Mouse (Mus musculus): ENCODE results near the gene Rnf212. TPM values are rescaled to one million over a fixed set of nuclear protein-coding genes. Genes with fewer than 3 reads are reported as not detected.

The Rnf212 gene
- polyA plus RNA-seq, 2 experiments: 3.3 to 4.6 TPM

GRCm38 (mm10) chr5:108726557-108727248, 48.1 kb downstream of the Rnf212 start:
- Histone ChIP-seq H3K27ac (no peak overlapping the region), H3K4me3 (ENCODE audit: insufficient read depth in 1 of 2, low read depth in 2 of 2, low read length in 2 of 2) (no peak overlapping the region), H3K4me2 (ENCODE audit: low read depth) (no peak overlapping the region), H3K9me3 (ENCODE audit: control insufficient read depth, low read length) (no peaks in the 10 kb centered on the region), H3K4me1 (replicated peaks; ENCODE audit: control insufficient read depth in 2 of 2, insufficient read depth in 2 of 2, low read length in 1 of 2) (no peaks in the 10 kb centered on the region), H3K27me3 (ENCODE audit: control insufficient read depth, insufficient read depth, low read length) (no peaks in the 10 kb centered on the region), H3K9ac (replicated peaks) (no peak overlapping the region), H3K36me3 (replicated peaks; ENCODE audit: control insufficient read depth, insufficient read depth, low read depth) (no peaks in the 10 kb centered on the region)
- ATAC-seq (ENCODE audit: insufficient read depth) (peak; percentile 60), DNase-seq (ENCODE audit: low read depth in 3 of 3, low spot score in 3 of 3) (peak in 1 of 3 experiments; percentile 17)
- 23% methylated on average over 5 of the region's 5 CpGs for WGBS (ENCODE audit: insufficient replicate concordance)
- TF ChIP-seq EP300 (IDR thresholded peaks at IDR 0.05; ENCODE audit: low read depth): no peak
- TF ChIP-seq CTCF (IDR thresholded peaks at IDR 0.05; ENCODE audit: low read depth): peak; percentile 92

DNA sequence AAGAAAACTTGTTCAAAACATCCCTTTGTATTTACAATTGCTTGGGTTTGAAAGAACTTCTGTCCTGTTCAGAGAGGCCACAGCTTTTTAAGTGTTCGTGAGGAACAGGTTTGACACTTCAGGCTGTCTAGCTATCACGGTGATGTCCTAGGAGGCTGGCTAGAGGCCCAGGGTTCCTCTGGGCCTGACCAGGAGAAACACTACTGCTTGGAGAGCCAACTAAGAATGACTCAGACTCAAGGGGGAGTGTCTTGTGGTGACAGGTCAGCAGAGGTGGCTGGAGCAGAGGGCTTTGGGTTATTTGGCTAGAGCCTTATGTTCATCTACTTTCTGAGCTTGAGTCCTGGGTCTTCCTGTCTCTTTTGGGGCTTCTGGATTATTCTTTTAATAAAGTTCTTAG, 50.8 kb downstream of the Rnf212 start:
- no peak for ATAC-seq (ENCODE audit: insufficient read depth)
- Histone ChIP-seq H3K9ac (replicated peaks) (no peak overlapping the region), H3K4me2 (ENCODE audit: low read depth) (no peak overlapping the region), H3K4me3 (ENCODE audit: insufficient read depth in 1 of 2, low read depth in 2 of 2, low read length in 2 of 2) (no peak overlapping the region), H3K4me1 (replicated peaks; ENCODE audit: control insufficient read depth in 2 of 2, insufficient read depth in 2 of 2, low read length in 1 of 2) (no peaks in the 10 kb centered on the region; a peak in 2 of 4 replicates), H3K36me3 (replicated peaks; ENCODE audit: control insufficient read depth, insufficient read depth, low read depth) (no peaks in the 10 kb centered on the region), H3K27ac (no peak overlapping the region), H3K9me3 (ENCODE audit: control insufficient read depth, low read length) (no peaks in the 10 kb centered on the region), H3K27me3 (ENCODE audit: control insufficient read depth, insufficient read depth, low read length) (no peaks in the 10 kb centered on the region)
- no peak for DNase-seq (ENCODE audit: low read depth in 3 of 3, low spot score in 3 of 3)
- 57% methylated on average over 2 of the region's 2 CpGs for WGBS (ENCODE audit: insufficient replicate concordance)
- TF ChIP-seq EP300 (IDR thresholded peaks at IDR 0.05; ENCODE audit: low read depth) (no peak), CTCF (IDR thresholded peaks at IDR 0.05; ENCODE audit: low read depth) (no peak)

DNA sequence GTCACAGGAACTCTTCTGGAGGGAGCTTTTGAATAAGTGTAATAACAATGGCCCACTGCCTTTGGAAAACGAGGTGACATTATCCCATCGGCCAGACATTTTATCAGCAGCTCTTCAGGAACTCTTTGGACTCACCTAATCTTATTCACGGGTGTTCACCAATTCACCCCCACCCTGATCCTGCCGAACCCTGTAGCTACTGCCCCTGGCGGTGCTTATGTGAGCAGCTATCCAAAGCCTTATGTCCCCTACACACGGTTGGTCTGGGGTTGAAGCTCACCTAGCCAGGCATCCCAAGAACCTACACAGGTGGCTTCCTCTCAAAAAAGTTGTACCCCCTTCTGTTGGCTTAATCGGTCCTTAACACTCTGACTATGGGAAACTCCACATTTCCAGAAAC, 55.0 kb downstream of the Rnf212 start:
- peak; percentile 29; the same call in 1 of the 2 replicates for ATAC-seq (ENCODE audit: insufficient read depth)
- H3K36me3 ChIP-seq (replicated peaks; ENCODE audit: control insufficient read depth, insufficient read depth, low read depth): no peaks in the 10 kb centered on the region
- TF ChIP-seq CTCF (IDR thresholded peaks at IDR 0.05; ENCODE audit: low read depth) (peak; percentile 46), EP300 (IDR thresholded peaks at IDR 0.05; ENCODE audit: low read depth) (no peak)

DNA sequence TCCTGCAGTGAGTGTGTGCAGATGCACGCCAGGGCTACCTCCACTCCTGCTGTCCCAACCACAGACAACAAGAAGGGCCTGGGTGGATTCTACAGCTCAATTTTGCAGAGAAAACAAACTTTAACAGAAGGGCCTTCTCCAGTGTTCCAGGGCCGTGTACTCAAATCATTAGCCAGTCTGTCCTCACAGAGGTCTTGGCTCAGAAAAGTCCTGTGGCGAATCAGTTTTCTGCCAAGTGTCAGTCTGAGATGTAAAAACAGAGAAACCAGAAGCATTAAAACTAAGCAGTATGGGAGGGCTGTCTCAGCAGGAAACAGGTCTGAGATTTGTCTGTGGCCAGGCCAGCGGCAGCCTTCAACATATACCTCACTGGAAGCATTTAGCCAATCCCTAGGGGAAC, 56.7 kb downstream of the Rnf212 start:
- H3K9ac ChIP-seq (replicated peaks): no peak overlapping the region
- H3K4me1 ChIP-seq (replicated peaks; ENCODE audit: control insufficient read depth in 2 of 2, insufficient read depth in 2 of 2, low read length in 1 of 2): no peaks in the 10 kb centered on the region; a peak in 2 of 4 replicates
- H3K4me3 ChIP-seq (ENCODE audit: insufficient read depth in 1 of 2, low read depth in 2 of 2, low read length in 2 of 2): no peak overlapping the region
- ATAC-seq (ENCODE audit: insufficient read depth) (no peak), DNase-seq (ENCODE audit: low read depth in 3 of 3, low spot score in 3 of 3) (no peak)
- no peak overlapping the region for H3K27ac ChIP-seq
- WGBS (ENCODE audit: insufficient replicate concordance): 60% methylated on average over 4 of the region's 4 CpGs
- no peak for TF ChIP-seq EP300 (IDR thresholded peaks at IDR 0.05; ENCODE audit: low read depth)
- H3K27me3 ChIP-seq (ENCODE audit: control insufficient read depth, insufficient read depth, low read length): no peaks in the 10 kb centered on the region
- H3K4me2 ChIP-seq (ENCODE audit: low read depth): no peak overlapping the region
- H3K9me3 ChIP-seq (ENCODE audit: control insufficient read depth, low read length): no peaks in the 10 kb centered on the region
- H3K36me3 ChIP-seq (replicated peaks; ENCODE audit: control insufficient read depth, insufficient read depth, low read depth): no peaks in the 10 kb centered on the region

More for the DNA sequence above, 55.0 kb downstream of the Rnf212 start:
- Histone ChIP-seq H3K27ac (no peak overlapping the region), H3K27me3 (ENCODE audit: control insufficient read depth, insufficient read depth, low read length) (no peaks in the 10 kb centered on the region), H3K4me1 (replicated peaks; ENCODE audit: control insufficient read depth in 2 of 2, insufficient read depth in 2 of 2, low read length in 1 of 2) (no peaks in the 10 kb centered on the region; a peak in 2 of 4 replicates), H3K4me2 (ENCODE audit: low read depth) (no peak overlapping the region), H3K4me3 (ENCODE audit: insufficient read depth in 1 of 2, low read depth in 2 of 2, low read length in 2 of 2) (no peak overlapping the region), H3K9ac (replicated peaks) (no peak overlapping the region), H3K9me3 (ENCODE audit: control insufficient read depth, low read length) (no peaks in the 10 kb centered on the region)
- no peak for DNase-seq (ENCODE audit: low read depth in 3 of 3, low spot score in 3 of 3)
- 36% methylated on average over 7 of the region's 7 CpGs for WGBS (ENCODE audit: insufficient replicate concordance)

GRCm38 (mm10) chr5:108715974-108716373, 58.8 kb downstream of the Rnf212 start:
- TF ChIP-seq CTCF (IDR thresholded peaks at IDR 0.05; ENCODE audit: low read depth): no peak
- no peak for TF ChIP-seq EP300 (IDR thresholded peaks at IDR 0.05; ENCODE audit: low read depth)
- no peak for DNase-seq (ENCODE audit: low read depth in 3 of 3, low spot score in 3 of 3)
- H3K4me2 ChIP-seq (ENCODE audit: low read depth): no peak overlapping the region
- no peaks in the 10 kb centered on the region; a peak in 2 of 4 replicates for H3K4me1 ChIP-seq (replicated peaks; ENCODE audit: control insufficient read depth in 2 of 2, insufficient read depth in 2 of 2, low read length in 1 of 2)
- H3K9me3 ChIP-seq (ENCODE audit: control insufficient read depth, low read length): no peaks in the 10 kb centered on the region
- no peak overlapping the region for H3K9ac ChIP-seq (replicated peaks)
- H3K36me3 ChIP-seq (replicated peaks; ENCODE audit: control insufficient read depth, insufficient read depth, low read depth): no peaks in the 10 kb centered on the region
- H3K4me3 ChIP-seq (ENCODE audit: insufficient read depth in 1 of 2, low read depth in 2 of 2, low read length in 2 of 2): no peak overlapping the region
- no peaks in the 10 kb centered on the region for H3K27me3 ChIP-seq (ENCODE audit: control insufficient read depth, insufficient read depth, low read length)
- no peak for ATAC-seq (ENCODE audit: insufficient read depth)
- no peak overlapping the region for H3K27ac ChIP-seq
- 44% methylated on average over 1 of the region's 1 CpGs for WGBS (ENCODE audit: insufficient replicate concordance)

Measured in liver, embryonic 14.5 days (tissue).